17 mouse cellular contexts compared by ENCODE assay signal in the genomic region with DNA sequence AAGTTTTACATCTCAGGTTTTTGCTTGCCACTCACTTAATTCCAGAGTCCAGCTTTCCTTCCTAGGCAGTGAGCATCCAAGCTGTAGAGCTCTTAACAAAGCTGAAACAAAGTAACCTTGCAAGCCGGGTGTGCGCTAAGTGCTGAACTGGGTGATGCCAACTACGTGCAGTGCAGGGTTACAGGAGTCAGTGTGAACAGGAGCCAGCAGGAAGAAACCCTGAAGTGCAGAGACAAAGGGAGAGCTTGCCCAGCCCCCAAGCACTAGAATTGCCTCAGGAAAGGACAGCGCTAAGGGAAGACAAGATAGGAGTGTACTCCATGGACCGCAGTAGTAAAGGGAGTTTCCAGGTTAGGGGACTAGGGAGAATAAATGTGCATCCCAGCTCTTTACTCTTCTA. TPM values are rescaled to one million over a fixed set of nuclear protein-coding genes. Genes with fewer than 3 reads are reported as not detected.
DNase-seq lines count a peak whose midpoint lies in the region; ATAC-seq and TF ChIP-seq lines count a peak whose summit lies in the region.
"Had no signal": no experiment of that assay in that cellular context is flagged by ENCODE, and none has a peak within 500 bp of the region (broad histone marks: within the 10 kb centered on the region; RNA-seq: fewer than 3 reads in every experiment).

No protein-coding gene starts in this region.

- no peak overlapping the region for H3K4me3 ChIP-seq in heart, embryonic 16.5 days (ENCODE audit: low read length)
- H3K4me3 ChIP-seq in heart, adult 2 months = no peak overlapping the region
- no peak overlapping the region for H3K4me3 ChIP-seq in lung, embryonic 16.5 days (ENCODE audit: low read length)
- no peak overlapping the region for H3K4me3 ChIP-seq in intestine, embryonic 16.5 days (ENCODE audit: low read length)
- H3K4me3 ChIP-seq: embryonic facial prominence, embryonic 13.5 days had no signal

- no peaks in the 10 kb centered on the region for H3K36me3 ChIP-seq in heart, embryonic 16.5 days (ENCODE audit: control insufficient read depth, insufficient read depth)
- no peaks in the 10 kb centered on the region for H3K36me3 ChIP-seq in heart, adult 2 months (ENCODE audit: control insufficient read depth, insufficient read depth, low read length)
- H3K36me3 ChIP-seq in lung, embryonic 16.5 days (ENCODE audit: control insufficient read depth, insufficient read depth, low read length) = no peaks in the 10 kb centered on the region
- no peaks in the 10 kb centered on the region for H3K36me3 ChIP-seq in intestine, embryonic 16.5 days (ENCODE audit: control insufficient read depth, insufficient read depth, low read length)
- H3K36me3 ChIP-seq: embryonic facial prominence, embryonic 13.5 days had no signal

- no peak for TF ChIP-seq POLR2A in heart, adult 2 months (IDR thresholded peaks at IDR 0.05; ENCODE audit: insufficient read depth, low read depth, low read length)

- H3K4me1 ChIP-seq in heart, embryonic 16.5 days (ENCODE audit: control insufficient read depth, insufficient read depth, low read length) = peaks cover 51% of the 10 kb centered on the region
- peaks cover 4% of the 10 kb centered on the region for H3K4me1 ChIP-seq in heart, adult 2 months (ENCODE audit: control insufficient read depth, insufficient read depth, low read length)
- H3K4me1 ChIP-seq in lung, embryonic 16.5 days (replicated peaks; ENCODE audit: control insufficient read depth, insufficient read depth, low read length) = peaks cover 43% of the 10 kb centered on the region
- peaks cover 29% of the 10 kb centered on the region for H3K4me1 ChIP-seq in intestine, embryonic 16.5 days (ENCODE audit: control insufficient read depth, insufficient read depth, low read length)

- intact Hi-C loops in heart, adult 2 months (cut with DNase I) = loop anchor here (5.0 kb wide), 1 partner anchor 34 kb away; no protein-coding TSS in a partner anchor

- WGBS in heart, embryonic 16.5 days = 32% methylated on average over 5 of the region's 5 CpGs
- 23% methylated on average over 5 of the region's 5 CpGs for WGBS in heart, adult 2 months
- WGBS in lung, embryonic 16.5 days = 44% methylated on average over 5 of the region's 5 CpGs
- 60% methylated on average over 5 of the region's 5 CpGs for WGBS in intestine, embryonic 16.5 days

- no peaks in the 10 kb centered on the region for H3K27me3 ChIP-seq in heart, embryonic 16.5 days (ENCODE audit: control insufficient read depth, insufficient read depth, low read length)
- H3K27me3 ChIP-seq in heart, adult 2 months (ENCODE audit: control insufficient read depth, insufficient read depth, low read length) = no peaks in the 10 kb centered on the region
- H3K27me3 ChIP-seq in lung, embryonic 16.5 days (ENCODE audit: control insufficient read depth, insufficient read depth, low read depth, low read length) = no peaks in the 10 kb centered on the region
- H3K27me3 ChIP-seq in intestine, embryonic 16.5 days (replicated peaks; ENCODE audit: control insufficient read depth, insufficient read depth, low read length) = no peaks in the 10 kb centered on the region
- H3K27me3 ChIP-seq: embryonic facial prominence, embryonic 13.5 days had no signal

- no peaks in the 10 kb centered on the region for H3K9me3 ChIP-seq in heart, embryonic 16.5 days (replicated peaks; ENCODE audit: control insufficient read depth, low read length)
- no peaks in the 10 kb centered on the region for H3K9me3 ChIP-seq in lung, embryonic 16.5 days (ENCODE audit: control insufficient read depth, low read length)
- H3K9me3 ChIP-seq in intestine, embryonic 16.5 days (ENCODE audit: control insufficient read depth, low read length) = no peaks in the 10 kb centered on the region
- H3K9me3 ChIP-seq: embryonic facial prominence, embryonic 13.5 days had no signal

- no peak for TF ChIP-seq CTCF in heart, adult 2 months (IDR thresholded peaks at IDR 0.05)

- no peak for TF ChIP-seq EP300 in heart, adult 2 months (IDR thresholded peaks at IDR 0.05; ENCODE audit: insufficient read depth, low read depth, low read length)

- no peaks in the 10 kb centered on the region for H3K79me2 ChIP-seq in heart, adult 2 months (replicated peaks; ENCODE audit: control insufficient read depth, insufficient read depth, low read length)

- no peak overlapping the region for H3K9ac ChIP-seq in heart, embryonic 16.5 days (ENCODE audit: low read length)
- H3K9ac ChIP-seq in heart, adult 2 months (ENCODE audit: low read depth, low read length) = no peak overlapping the region
- H3K9ac ChIP-seq in lung, embryonic 16.5 days (ENCODE audit: low read length) = 0 out of 2 replicates have a peak overlapping the region, but pooled peaks have one; percentile 21
- no peak overlapping the region for H3K9ac ChIP-seq in intestine, embryonic 16.5 days (ENCODE audit: low read depth, low read length)
- H3K9ac ChIP-seq: embryonic facial prominence, embryonic 13.5 days had no signal

- peak overlapping the region; percentile 64 for H3K27ac ChIP-seq in heart, embryonic 16.5 days (ENCODE audit: low read length)
- no peak overlapping the region for H3K27ac ChIP-seq in heart, adult 2 months
- peak overlapping the region; percentile 81 for H3K27ac ChIP-seq in lung, embryonic 16.5 days (ENCODE audit: low read length)
- H3K27ac ChIP-seq in intestine, embryonic 16.5 days (ENCODE audit: low read length) = peak overlapping the region; percentile 13; the same call in 1 of the 2 replicates
- H3K27ac ChIP-seq: embryonic facial prominence, embryonic 13.5 days; hindbrain, postnatal 0 days had no signal

- ATAC-seq in heart, embryonic 16.5 days (replicated peaks; ENCODE audit: extremely low read depth, insufficient read depth, low FRiP score) = peak; percentile 41; the same call in 1 of the 2 replicates
- peak; percentile 45; the same call in 1 of the 2 replicates for ATAC-seq in lung, embryonic 16.5 days (ENCODE audit: low read depth)
- no peak for ATAC-seq in intestine, embryonic 16.5 days
- ATAC-seq: CD4-positive, CD25-positive, alpha-beta regulatory T cell, adult 4 months; hindbrain, postnatal 0 days had no signal

- H3K4me2 ChIP-seq in heart, embryonic 16.5 days (ENCODE audit: low read depth, low read length) = 0 out of 2 replicates have a peak overlapping the region, but pooled peaks have one; percentile 19
- H3K4me2 ChIP-seq in lung, embryonic 16.5 days (ENCODE audit: low read depth, low read length) = no peak overlapping the region
- no peak overlapping the region for H3K4me2 ChIP-seq in intestine, embryonic 16.5 days (ENCODE audit: low read depth, low read length)
- H3K4me2 ChIP-seq: embryonic facial prominence, embryonic 13.5 days; midbrain, embryonic 11.5 days had no signal

- DNase-seq in embryo, embryonic 10 days (ENCODE audit: low spot score) = peak; percentile 29
- DNase-seq in embryo, embryonic 11 days = no peak
- DNase-seq in heart, adult 2 months = no peak
- DNase-seq in lung, adult 18-20 months = no peak
- DNase-seq in cerebellum, adult 18-20 months = no peak
- DNase-seq: adrenal gland, postnatal 25 days; cerebellum, adult 2 months; kidney, adult 9 months; lung, postnatal 4 days; thymus, adult 2 months had no signal

RNA-seq across cellular contexts. Expression of gene Srgap1, which starts 40.5 kb away (rescaled TPM):
- 6.8 and 7.1 TPM in 2 replicates for polyA plus RNA-seq in heart, embryonic 16.5 days (2015; fragmentation: Nextera tagmentation; extraction: Ambion mirVana)
- total RNA-seq in heart, adult 2 months (2021) = 1 to 10 TPM; 1.1 to 2.1 TPM
- 1.3 and 1.9 TPM in 2 replicates for polyA plus RNA-seq in heart, adult 2 months (2012; rRNA removed)
- polyA plus RNA-seq in lung, embryonic 16.5 days (2015; fragmentation: Nextera tagmentation; extraction: Ambion mirVana) = 8.0 and 8.6 TPM in 2 replicates
- 3.7 and 4.7 TPM in 2 replicates for polyA plus RNA-seq in intestine, embryonic 16.5 days (2015; fragmentation: Nextera tagmentation; extraction: Ambion mirVana)
